In the genomic region with DNA sequence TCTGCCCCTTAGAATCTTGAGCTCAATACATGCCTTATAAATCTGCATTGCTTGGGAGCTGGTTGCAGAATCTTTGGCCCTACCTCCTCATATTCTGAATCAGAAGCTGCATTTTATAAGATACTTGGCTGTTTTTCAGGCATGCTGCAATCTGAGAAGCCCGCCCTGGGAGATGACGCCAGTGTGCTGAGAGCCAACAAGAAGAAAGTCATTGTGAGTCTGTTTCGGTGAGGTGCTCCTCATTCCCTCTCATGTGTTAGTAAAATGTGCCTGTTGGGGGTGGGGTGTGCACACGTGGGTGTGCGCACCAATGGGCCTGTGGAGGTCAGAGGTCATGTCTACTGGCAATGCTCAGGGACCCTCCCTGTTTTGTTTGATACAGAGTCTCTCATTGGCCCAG, we compare ENCODE assay signal across 22 mouse cellular contexts.
A peak's percentile ranks its signal among the peaks of the same experiment; 100 is the strongest.
DNase-seq lines count a peak whose midpoint lies in the region; ATAC-seq and TF ChIP-seq lines count a peak whose summit lies in the region.
"Had no signal": no experiment of that assay in that cellular context is flagged by ENCODE, and none has a peak within 500 bp of the region (broad histone marks: within the 10 kb centered on the region; RNA-seq: fewer than 3 reads in every experiment).

No protein-coding gene starts in this region.

- no peak overlapping the region for H3K4me3 ChIP-seq in embryonic facial prominence, embryonic 13.5 days
- H3K4me3 ChIP-seq in embryonic facial prominence, embryonic 10.5 days, result no peak overlapping the region
- H3K4me3 ChIP-seq: forebrain, embryonic 12.5 days; hindbrain, embryonic 15.5 days; intestine, embryonic 15.5 days; limb, embryonic 12.5 days; liver, embryonic 13.5 days; megakaryocyte, embryonic 14.5 days; midbrain, embryonic 15.5 days; neural tube, embryonic 15.5 days had no signal

- no peaks in the 10 kb centered on the region for H3K27me3 ChIP-seq in embryonic facial prominence, embryonic 13.5 days
- H3K27me3 ChIP-seq in embryonic facial prominence, embryonic 10.5 days (replicated peaks; ENCODE audit: low read depth, poor library complexity, severe bottlenecking), result no peaks in the 10 kb centered on the region
- H3K27me3 ChIP-seq: CH12.LX; forebrain, embryonic 12.5 days; hindbrain, embryonic 15.5 days; intestine, embryonic 15.5 days; liver, embryonic 13.5 days; megakaryocyte, embryonic 14.5 days; midbrain, embryonic 15.5 days; neural tube, embryonic 15.5 days had no signal

- H3K36me3 ChIP-seq in embryonic facial prominence, embryonic 13.5 days, result no peaks in the 10 kb centered on the region
- no peaks in the 10 kb centered on the region for H3K36me3 ChIP-seq in embryonic facial prominence, embryonic 10.5 days (replicated peaks)
- H3K36me3 ChIP-seq: forebrain, embryonic 12.5 days; hindbrain, embryonic 15.5 days; intestine, embryonic 15.5 days; limb, embryonic 12.5 days; liver, embryonic 13.5 days; midbrain, embryonic 15.5 days; neural tube, embryonic 15.5 days had no signal

- H3K4me1 ChIP-seq in embryonic facial prominence, embryonic 13.5 days, result peaks cover 25% of the 10 kb centered on the region
- H3K4me1 ChIP-seq in embryonic facial prominence, embryonic 10.5 days, result peaks cover 8% of the 10 kb centered on the region; the same call in 1 of the 2 replicates
- H3K4me1 ChIP-seq: forebrain, embryonic 12.5 days; hindbrain, embryonic 15.5 days; intestine, embryonic 15.5 days; limb, embryonic 12.5 days; liver, embryonic 13.5 days; megakaryocyte, embryonic 14.5 days; midbrain, embryonic 15.5 days; neural tube, embryonic 15.5 days had no signal

- H3K27ac ChIP-seq in embryonic facial prominence, embryonic 13.5 days, result peak overlapping the region; percentile 56
- H3K27ac ChIP-seq in embryonic facial prominence, embryonic 10.5 days (replicated peaks), result no peak overlapping the region
- H3K27ac ChIP-seq: forebrain, embryonic 12.5 days; hindbrain, embryonic 15.5 days; intestine, embryonic 15.5 days; limb, embryonic 12.5 days; liver, embryonic 13.5 days; midbrain, embryonic 15.5 days; neural tube, embryonic 15.5 days; stomach, postnatal 0 days had no signal

- no peak for TF ChIP-seq POLR2A in brain, embryonic 14.5 days (IDR thresholded peaks at IDR 0.05; ENCODE audit: borderline replicate concordance, extremely low read depth, insufficient read depth, insufficient read length, poor library complexity, severe bottlenecking)

- no peak for DNase-seq in embryonic facial prominence, embryonic 10.5 days (ENCODE audit: low spot score)
- peak; percentile 20 for DNase-seq in kidney, postnatal 10 days
- no peak for DNase-seq in kidney, postnatal 25 days
- peak; percentile 35 for DNase-seq in brain, embryonic 14.5 days (ENCODE audit: low read depth)
- DNase-seq in gastrocnemius, postnatal 14 days, result peak; percentile 34
- no peak for DNase-seq in MN1 (ENCODE audit: low spot score)
- DNase-seq in ovary, postnatal 36 days (ENCODE audit: low spot score), result no peak
- DNase-seq: cerebellum, adult 11-12 months; cerebellum, postnatal 25 days; embryo, embryonic 11 days; liver, embryonic 13.5 days; right cerebral cortex, postnatal 14 days had no signal

- no peak for ATAC-seq in embryonic facial prominence, embryonic 13.5 days (ENCODE audit: insufficient number of reproducible peaks, insufficient read depth, low FRiP score, low TSS enrichment, low read depth)
- ATAC-seq: intestine, embryonic 15.5 days; midbrain, embryonic 15.5 days had no signal

- H3K4me2 ChIP-seq in embryonic facial prominence, embryonic 13.5 days, result no peak overlapping the region
- H3K4me2 ChIP-seq: forebrain, embryonic 12.5 days; hindbrain, embryonic 15.5 days; intestine, embryonic 15.5 days; limb, embryonic 12.5 days; liver, embryonic 13.5 days; midbrain, embryonic 15.5 days; neural tube, embryonic 15.5 days had no signal

- H3K9ac ChIP-seq in embryonic facial prominence, embryonic 13.5 days, result no peak overlapping the region
- H3K9ac ChIP-seq: forebrain, embryonic 12.5 days; hindbrain, embryonic 15.5 days; intestine, embryonic 15.5 days; limb, embryonic 12.5 days; liver, embryonic 13.5 days; midbrain, embryonic 15.5 days; neural tube, embryonic 15.5 days had no signal

- no peaks in the 10 kb centered on the region for H3K9me3 ChIP-seq in embryonic facial prominence, embryonic 13.5 days
- no peaks in the 10 kb centered on the region for H3K9me3 ChIP-seq in embryonic facial prominence, embryonic 10.5 days
- H3K9me3 ChIP-seq: forebrain, embryonic 12.5 days; hindbrain, embryonic 15.5 days; intestine, embryonic 15.5 days; limb, embryonic 12.5 days; liver, embryonic 13.5 days; midbrain, embryonic 15.5 days; neural tube, embryonic 15.5 days had no signal

- WGBS in embryonic facial prominence, embryonic 13.5 days, result 43% methylated on average over 5 of the region's 5 CpGs
- WGBS in embryonic facial prominence, embryonic 10.5 days, result 77% methylated on average over 5 of the region's 5 CpGs

- TF ChIP-seq CTCF in brain, embryonic 14.5 days (IDR thresholded peaks at IDR 0.05; ENCODE audit: borderline replicate concordance, extremely low read depth, insufficient read depth, insufficient read length), result no peak

- intact Hi-C loops in gastrocnemius, postnatal 14 days (cut with DNase I; ENCODE audit: low total_unique reads), result no loop called here

Comparison
In these comparisons a context has a peak if more than half of its experiments do, and no peak if none do; other contexts are left out.
1. DNase-seq: peak in kidney, postnatal 10 days (single experiment), brain, embryonic 14.5 days (single experiment) and gastrocnemius, postnatal 14 days (single experiment); none in embryonic facial prominence, embryonic 10.5 days (single experiment), kidney, postnatal 25 days (0 of 2), MN1 (single experiment) and ovary, postnatal 36 days (single experiment).